Mouse (Mus musculus) c-Kit-negative CD71-positive TER-119-positive erythroid progenitor cells, embryonic 14.5 days (primary cell): ENCODE measurements around the gene Dao.

Experiments
- DNase-seq: peaks from one replicate; pipeline ENCODE4 v3.0.0-alpha.2; 2013; ENCODE audit warnings: low read depth, low spot score

Dao gene

DNA sequence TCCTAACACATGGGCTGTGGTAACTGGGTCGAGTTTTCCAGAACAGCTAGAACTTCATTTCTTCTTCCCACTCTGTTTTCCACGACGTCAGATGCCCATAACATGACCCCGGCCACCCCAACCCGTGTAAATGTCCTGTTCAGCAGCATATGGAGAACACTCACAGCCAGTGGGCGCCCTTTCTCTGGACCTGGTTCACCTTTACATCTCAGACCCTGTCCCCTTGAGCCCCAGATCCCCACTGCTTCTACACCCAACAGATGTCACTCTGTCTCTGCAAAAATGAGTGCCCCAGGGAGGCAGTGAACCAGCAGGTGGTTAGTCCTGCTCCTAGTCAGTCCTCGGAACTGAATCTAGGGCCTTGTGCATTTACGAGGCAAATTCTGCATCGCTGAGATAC lies 64.5 kb downstream of the Dao start:
- DNase-seq, result no peak

- no peak for DNase-seq
These were observed 67.4 kb downstream of the Dao start for GRCm38 (mm10) chr5:114070858-114071257.

DNA sequence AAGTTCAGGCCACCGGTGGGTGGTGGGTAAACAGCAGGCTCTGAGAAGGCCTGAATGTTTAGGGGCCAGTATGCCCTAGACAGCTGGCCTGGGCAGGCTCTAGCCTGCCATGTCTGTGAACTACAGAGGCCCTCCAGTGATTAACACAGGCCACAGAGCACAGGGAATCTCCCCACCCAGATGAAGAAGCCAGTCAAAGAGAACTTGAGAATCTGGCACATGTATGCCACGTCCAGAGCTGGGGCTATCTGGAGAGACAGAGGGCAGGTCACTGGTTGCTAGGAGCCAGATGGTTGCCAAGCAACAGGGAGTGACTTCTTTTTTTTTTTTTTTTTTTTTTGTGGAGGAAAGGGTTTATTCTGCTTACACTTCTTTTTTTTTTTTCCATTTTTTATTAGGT lies 68.8 kb downstream of the Dao start:
- DNase-seq, result no peak
